Mouse (Mus musculus) T-helper 2 cell (primary cell): ENCODE data around the gene Cers6.

Source experiments
- in situ Hi-C: fragments of 300-600 bp; cut with MboI, MseI; formaldehyde crosslinking; loops from one replicate; pipeline ENCODE4 v1.15.1; 2025; ENCODE audit warnings: high pct_unique_total_duplicates

Cers6 gene

GRCm38 (mm10) chr2:68879071-68879651, 17.9 kb downstream of the Cers6 start:
- in situ Hi-C loops = no loop called here

- in situ Hi-C loops = no loop called here
These were observed 23.3 kb downstream of the Cers6 start for GRCm38 (mm10) chr2:68884573-68884972.

- in situ Hi-C loops = no loop called here
These were observed 24.0 kb downstream of the Cers6 start for GRCm38 (mm10) chr2:68885206-68885605.

GRCm38 (mm10) chr2:68885766-68886496, 24.7 kb downstream of the Cers6 start:
- in situ Hi-C loops = no loop called here

GRCm38 (mm10) chr2:68886661-68887060, 25.4 kb downstream of the Cers6 start:
- in situ Hi-C loops = no loop called here

GRCm38 (mm10) chr2:68888094-68888705, 27.0 kb downstream of the Cers6 start:
- in situ Hi-C loops = no loop called here

- in situ Hi-C loops = no loop called here
These were observed 28.5 kb downstream of the Cers6 start for GRCm38 (mm10) chr2:68889661-68890170.

- in situ Hi-C loops = no loop called here
These were observed 31.2 kb downstream of the Cers6 start for GRCm38 (mm10) chr2:68892476-68892875.

- in situ Hi-C loops = no loop called here
These were observed 34.0 kb downstream of the Cers6 start for GRCm38 (mm10) chr2:68895044-68895764.

GRCm38 (mm10) chr2:68896196-68896595, 35.0 kb downstream of the Cers6 start:
- in situ Hi-C loops = no loop called here

GRCm38 (mm10) chr2:68899770-68900521, 38.7 kb downstream of the Cers6 start:
- in situ Hi-C loops = no loop called here

- in situ Hi-C loops = no loop called here
These were observed 39.6 kb downstream of the Cers6 start for GRCm38 (mm10) chr2:68900640-68901378.

- in situ Hi-C loops = no loop called here
These were observed 40.5 kb downstream of the Cers6 start for GRCm38 (mm10) chr2:68901708-68902107.

GRCm38 (mm10) chr2:68902546-68902945, 41.3 kb downstream of the Cers6 start:
- in situ Hi-C loops = no loop called here

- in situ Hi-C loops = no loop called here
These were observed 45.7 kb downstream of the Cers6 start for GRCm38 (mm10) chr2:68906921-68907320.

- in situ Hi-C loops = no loop called here
These were observed 46.7 kb downstream of the Cers6 start for GRCm38 (mm10) chr2:68907721-68908463.

- in situ Hi-C loops = no loop called here
These were observed 49.5 kb downstream of the Cers6 start for GRCm38 (mm10) chr2:68910727-68911126.

- in situ Hi-C loops = no loop called here
These were observed 50.6 kb downstream of the Cers6 start for GRCm38 (mm10) chr2:68911587-68912483.

- in situ Hi-C loops = no loop called here
These were observed 54.5 kb downstream of the Cers6 start for GRCm38 (mm10) chr2:68915742-68916141.
